Mouse (Mus musculus) CD4-positive, CD25-positive, alpha-beta regulatory T cell, adult 9 weeks (primary cell): Measurements from ENCODE around the gene Fbxo30. TPM values are rescaled to one million over a fixed set of nuclear protein-coding genes. Genes with fewer than 3 reads are reported as not detected.

ENCODE experiments used
- polyA plus RNA-seq: library from polyadenylated mRNA; unstranded; fragments of 100-300 nt; shearing (Covaris generic); gene quantifications from one replicate; pipeline ENCODE4 v1.2.1, GENCODE M21; 2017

Fbxo30 gene
- polyA plus RNA-seq = 1.7 TPM

DNA sequence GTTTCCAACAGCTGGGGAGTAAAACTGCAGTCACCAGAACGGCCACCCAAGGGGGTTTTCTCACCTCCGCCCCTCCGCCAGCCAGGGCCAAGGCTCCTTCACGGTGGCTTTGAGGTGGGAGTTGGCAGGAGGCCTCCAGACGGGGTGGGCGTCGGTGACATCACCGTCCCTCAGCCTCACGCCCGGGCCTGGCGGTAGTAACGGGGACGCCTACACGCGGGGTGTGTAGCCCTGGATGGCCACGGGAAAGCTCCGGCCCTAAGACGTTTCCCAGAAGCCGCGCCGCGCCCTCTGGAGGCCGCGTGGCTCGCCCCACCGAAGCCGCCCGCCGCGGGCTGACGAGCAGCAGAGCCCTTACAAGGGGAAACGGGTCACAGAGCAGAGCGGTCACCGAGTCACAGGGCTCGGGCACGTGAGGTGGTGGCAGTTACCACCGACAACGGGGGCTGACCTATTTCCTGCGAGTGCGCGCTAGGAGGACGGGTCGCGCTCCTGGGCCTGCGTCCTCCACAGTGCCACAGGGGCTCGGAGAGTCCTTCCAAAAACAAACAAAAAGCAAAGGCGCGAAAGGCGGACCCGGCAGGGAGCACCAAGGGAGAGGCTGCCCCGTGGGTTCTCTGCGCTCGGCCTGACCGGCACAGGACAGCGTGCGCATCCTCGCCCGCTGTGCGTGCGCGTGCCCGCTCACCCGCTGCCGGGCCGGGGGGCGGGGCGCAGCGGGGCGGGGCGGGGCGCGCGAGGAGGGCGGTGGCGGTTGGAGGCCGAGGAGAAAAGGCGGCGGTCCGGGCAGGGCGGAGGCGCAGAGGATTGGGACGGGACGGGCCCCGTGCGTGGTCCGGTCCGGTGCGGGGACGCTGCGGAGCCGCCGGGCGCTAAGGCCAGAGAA lies at the start of gene Fbxo30:
Fbxo30 (plus strand) TSS at position 753 of the 886 bp plus-strand sequence.

DNA sequence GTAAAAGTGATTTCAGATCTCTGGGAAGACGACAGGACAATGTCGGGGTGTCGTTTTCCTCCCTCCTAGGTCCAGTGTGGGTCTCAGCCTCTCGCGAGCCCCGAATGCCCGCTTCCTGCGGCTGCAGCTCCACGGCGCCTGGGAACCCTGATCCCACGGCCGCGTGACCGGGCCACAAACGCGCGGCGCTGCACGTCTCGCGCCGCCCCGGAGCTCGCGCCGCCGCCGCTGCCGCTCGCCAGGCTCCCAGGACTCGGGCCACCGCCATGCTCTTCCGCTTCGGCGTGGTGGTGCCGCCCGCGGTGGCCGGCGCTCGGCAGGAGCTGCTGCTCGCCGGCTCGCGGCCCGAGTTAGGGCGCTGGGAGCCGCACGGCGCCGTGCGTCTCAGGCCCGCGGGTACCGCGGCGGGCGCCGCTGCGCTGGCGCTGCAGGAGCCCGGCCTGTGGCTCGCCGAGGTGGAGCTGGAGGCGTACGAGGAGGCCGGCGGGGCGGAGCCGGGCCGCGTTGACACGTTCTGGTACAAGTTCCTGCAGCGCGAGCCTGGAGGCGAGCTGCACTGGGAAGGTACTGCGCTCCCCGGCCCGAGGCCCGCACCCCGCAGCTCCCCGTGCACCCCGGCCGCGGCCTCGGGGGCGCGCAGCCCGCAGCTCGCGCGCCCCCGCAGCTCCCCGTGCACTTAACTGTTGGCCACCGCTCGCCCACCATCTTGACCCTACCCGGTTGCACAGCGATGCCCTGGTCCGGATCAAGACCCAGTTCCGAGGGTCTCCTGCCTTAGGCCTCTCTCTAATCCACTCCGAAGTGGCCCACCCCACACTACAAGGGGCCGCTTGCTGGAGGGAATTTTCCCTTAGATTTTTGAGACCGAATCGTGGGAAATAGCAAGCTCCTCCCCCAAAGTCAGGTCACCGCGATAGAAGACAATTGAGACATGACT lies 62.3 kb downstream of the Fbxo30 start, which contains the start of gene Epm2a:
Epm2a (plus strand) TSS at position 200 of the 937 bp plus-strand sequence.

Other genes with a start within 250 kb of the Fbxo30 start
- not detected for gene Grm1, start 199.0 kb upstream of the Fbxo30 start, polyA plus RNA-seq
- gene Shprh, start 131.9 kb upstream of the Fbxo30 start, polyA plus RNA-seq = 71.1 TPM
- not detected for gene Epm2a, start 62.1 kb downstream of the Fbxo30 start, polyA plus RNA-seq